Mouse (Mus musculus) adrenal gland, postnatal 25 days (tissue): ENCODE measurements at regions not wholly inside any gene's neighbourhood (a gene's known extent, or its start where the extent isn't known, plus 50 kb on each side); places are given as distances from the start of the nearest gene placed in this dataset.

Experiments
- DNase-seq: peaks from one replicate; pipeline ENCODE4 v3.0.0; 2021; ENCODE audit warnings: mixed read lengths

DNA sequence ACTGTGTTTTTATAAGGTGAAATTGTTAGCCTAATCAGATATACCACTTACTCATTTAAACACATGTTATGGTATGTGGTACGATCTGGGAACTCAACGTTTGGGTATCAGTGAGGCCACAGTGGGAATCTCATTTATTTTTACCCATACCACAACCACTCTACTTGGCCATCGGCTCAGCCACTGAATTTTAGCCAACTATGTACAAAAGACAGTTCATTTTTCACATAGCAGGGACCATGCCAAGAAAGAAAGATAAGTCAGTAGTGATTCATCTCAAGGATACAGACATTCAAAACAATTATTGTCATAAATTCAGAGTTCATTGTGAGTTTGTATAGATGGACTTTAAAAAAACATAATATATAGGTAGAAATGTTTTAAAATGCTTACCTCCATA, 634.7 kb upstream of the Adgrl2 start:
- peak; percentile 12 for DNase-seq

DNA sequence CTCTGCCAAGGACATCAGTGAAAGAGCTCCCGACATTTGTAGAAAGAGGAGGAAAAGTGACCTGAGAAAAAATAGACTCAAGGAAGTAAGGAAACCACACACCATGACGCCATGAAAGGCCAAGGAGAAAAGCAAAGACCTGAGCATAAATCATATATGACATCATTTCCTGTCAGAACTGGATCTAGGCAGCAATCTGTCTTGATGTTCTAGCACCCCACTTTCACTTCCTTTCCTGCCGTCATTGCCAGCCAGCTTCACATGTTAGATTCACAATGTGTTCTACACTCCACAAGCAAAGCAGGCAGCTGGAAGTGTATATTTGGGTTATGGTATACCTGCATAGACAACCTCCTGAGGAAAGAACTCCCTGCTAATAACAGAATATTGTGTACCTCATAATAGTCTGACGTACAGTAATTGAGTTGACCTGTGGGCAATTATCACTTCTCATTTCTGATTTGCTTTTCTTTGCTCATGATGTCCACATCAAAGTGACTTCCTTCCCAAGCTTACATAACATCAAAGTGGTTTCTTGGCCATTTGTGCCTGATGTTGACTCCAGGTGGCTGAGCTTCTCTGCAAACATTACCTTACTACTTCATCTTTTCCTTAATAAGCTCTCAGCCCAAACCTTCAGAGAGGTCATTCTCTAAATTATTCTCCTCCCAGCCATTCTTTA, 633.6 kb upstream of the Adgrl2 start:
- DNase-seq, result no peak

DNA sequence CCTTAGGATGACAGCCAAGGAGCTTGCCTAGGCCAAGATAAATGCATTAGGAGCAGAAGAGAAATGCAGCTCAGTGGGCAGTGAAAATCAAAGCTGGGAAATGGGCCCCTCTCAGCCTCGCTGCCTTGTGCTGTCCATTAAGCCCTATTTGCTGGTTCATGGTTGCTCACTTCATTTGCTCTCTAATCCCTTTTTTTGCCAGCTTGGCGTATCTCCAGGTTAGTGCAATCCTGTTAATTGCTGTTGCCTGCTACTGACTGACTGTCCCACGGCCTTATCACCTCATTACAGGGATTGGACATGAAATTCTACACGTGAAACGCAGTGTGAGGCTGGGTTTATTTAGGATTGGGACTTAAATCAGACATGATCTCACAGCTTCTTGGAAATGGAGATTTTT, 613.5 kb upstream of the Adgrl2 start:
- no peak for DNase-seq

- no peak for DNase-seq
These were observed 610.9 kb upstream of the Adgrl2 start for GRCm38 (mm10) chr3:149601276-149601675.

DNA sequence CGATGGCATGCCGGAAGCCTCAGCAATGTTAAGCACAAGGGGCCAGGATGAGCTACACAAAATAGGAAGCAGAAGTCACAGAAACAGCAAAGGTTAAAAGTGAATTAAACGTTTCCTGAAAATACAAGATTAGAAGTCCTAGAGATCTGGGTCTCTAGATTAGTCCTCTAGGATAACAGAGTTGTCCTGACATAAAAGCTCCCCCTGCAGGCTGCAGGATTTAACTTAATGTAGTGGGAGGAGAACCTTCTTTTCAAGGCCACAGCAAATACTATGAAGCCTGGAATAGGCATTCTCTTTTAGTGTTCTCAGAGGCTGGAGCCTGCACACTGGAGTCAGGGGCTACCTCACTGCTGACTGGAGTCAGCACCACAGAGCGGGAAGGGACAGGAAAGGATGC, 604.1 kb upstream of the Adgrl2 start:
- DNase-seq, result peak; percentile 49

DNA sequence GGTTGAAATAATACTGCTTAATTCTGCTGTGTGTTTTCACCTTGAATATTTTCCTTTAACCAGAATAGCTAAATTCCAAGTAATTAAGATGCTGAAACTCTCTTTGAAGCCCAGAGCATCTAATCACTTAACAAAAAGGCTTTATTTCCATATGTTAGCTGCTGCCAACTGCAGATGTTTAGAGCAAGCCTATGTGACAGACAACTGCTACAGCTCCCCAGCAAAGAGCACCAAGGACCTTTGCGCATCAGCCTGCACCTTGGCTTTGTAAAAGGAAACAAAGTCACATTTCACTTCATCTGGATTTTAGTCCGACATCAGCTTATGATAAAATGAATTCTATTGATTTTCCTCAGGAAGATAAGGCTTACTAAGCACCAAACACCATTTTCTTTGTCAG, 595.4 kb upstream of the Adgrl2 start:
- no peak for DNase-seq

DNA sequence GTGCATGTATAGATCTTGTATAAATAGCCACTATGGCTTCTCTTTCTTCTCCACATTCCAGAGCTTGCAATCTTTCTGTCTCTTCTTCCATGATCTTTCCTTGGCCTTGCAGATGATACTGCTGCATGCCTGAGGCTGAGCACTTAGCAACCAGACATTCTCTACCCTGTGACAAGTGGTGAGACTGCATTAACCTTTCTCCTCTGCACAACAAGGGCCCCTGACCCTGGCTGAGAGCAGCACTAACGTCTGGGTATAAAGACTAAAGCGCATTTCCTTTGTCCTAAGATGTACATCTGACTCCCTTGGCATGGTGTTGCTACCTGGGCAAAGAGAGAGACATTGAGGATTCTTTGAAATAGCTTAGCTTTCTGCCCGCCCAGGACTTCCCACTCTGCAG, 590.8 kb upstream of the Adgrl2 start:
- no peak for DNase-seq

DNA sequence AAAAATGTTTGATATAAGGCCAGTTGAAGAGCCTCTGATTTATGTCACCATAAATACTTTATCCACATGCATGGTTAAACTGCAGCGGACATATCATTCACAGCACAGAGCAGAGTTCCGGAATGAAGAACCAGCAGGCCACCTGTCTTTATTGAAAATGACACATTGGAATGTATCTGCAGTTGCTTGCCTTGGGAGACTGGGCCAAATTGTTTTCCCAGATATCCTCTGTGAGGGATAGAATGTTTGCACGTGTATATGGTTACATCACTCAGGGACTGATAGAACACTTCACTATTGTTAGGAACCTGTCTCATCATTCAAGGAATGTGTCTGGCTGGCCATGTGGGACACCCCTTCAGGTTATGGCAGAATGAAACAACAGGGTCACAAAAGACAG, 585.3 kb upstream of the Adgrl2 start:
- DNase-seq, result no peak

GRCm38 (mm10) chr3:149566853-149567252, 576.5 kb upstream of the Adgrl2 start:
- DNase-seq, result no peak

GRCm38 (mm10) chr3:149550231-149550951, 560.0 kb upstream of the Adgrl2 start:
- DNase-seq, result no peak

GRCm38 (mm10) chr3:149547045-149547444, 556.7 kb upstream of the Adgrl2 start:
- no peak for DNase-seq

GRCm38 (mm10) chr3:149546256-149546655, 555.9 kb upstream of the Adgrl2 start:
- DNase-seq, result no peak

DNA sequence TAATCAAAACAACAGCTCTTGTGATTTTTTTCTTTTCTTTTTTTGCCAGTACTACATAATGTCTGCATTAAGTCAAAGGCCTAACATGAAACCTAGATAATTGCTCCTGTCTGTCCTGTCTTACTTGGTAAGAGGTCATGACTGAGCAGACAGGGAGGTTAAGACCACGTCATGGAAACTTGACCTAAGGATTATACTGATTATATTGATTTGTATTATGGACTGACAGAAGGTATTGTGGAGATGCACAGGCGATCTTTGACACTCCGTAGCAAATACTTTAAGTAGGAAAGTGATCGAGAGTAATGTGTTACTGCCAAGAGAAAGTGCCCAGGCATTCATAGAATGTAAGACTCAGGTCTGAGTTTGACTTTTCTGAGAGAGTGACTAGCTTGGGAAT, 543.8 kb upstream of the Adgrl2 start:
- DNase-seq, result no peak

GRCm38 (mm10) chr3:149530026-149530607, 539.8 kb upstream of the Adgrl2 start:
- DNase-seq, result no peak

DNA sequence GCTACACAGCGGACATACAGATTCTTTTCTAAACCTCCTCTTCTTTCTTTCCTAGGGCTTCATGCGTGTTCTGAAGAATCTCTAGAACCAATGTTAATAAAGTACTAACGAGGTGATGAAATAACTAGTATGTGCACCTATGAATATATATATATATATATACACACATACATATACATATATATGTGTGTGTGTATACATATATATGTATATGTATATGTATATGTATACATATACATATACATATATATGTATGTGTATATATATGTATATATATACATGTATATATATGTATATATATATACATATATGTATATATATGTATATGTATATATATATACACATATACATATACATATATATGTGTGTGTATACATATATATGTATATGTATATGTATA, 536.2 kb upstream of the Adgrl2 start:
- DNase-seq, result no peak

GRCm38 (mm10) chr3:149519575-149519929, 529.2 kb upstream of the Adgrl2 start:
- DNase-seq, result no peak

DNA sequence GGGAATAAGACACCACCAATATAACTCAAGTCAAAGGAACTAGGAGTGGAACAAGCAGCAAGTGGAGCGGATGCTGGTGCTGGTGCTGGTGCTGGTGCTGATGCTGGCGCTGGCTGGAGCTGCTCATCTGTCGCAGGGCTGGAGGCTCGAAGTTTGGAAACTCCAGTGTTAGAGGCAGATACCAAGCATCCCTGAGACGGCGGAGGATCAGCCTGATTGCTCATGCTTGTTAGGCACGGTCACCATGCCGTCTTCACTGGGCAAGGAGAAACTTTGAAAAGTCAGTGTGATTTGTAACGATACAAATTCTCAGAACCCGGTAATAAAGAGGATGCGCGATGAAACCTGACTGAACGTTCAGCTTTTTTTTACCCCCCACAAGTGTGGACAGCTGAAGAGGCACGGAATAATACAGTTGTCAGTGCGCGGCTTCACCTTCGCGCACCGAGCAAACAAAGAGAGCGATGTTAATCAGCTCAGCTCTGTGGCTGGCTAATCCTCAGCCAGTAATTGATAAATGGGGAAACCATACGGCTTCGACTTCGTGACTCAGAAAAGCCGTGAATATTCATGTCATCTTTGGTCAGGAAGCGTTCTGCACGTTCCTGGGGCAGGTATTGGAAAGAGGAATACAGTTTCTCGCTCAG, 528.7 kb upstream of the Adgrl2 start:
- DNase-seq, result no peak

- no peak for DNase-seq
These were observed 527.2 kb upstream of the Adgrl2 start for GRCm38 (mm10) chr3:149517537-149517936.

- no peak for DNase-seq
These were observed 518.8 kb upstream of the Adgrl2 start for GRCm38 (mm10) chr3:149509178-149509577.

DNA sequence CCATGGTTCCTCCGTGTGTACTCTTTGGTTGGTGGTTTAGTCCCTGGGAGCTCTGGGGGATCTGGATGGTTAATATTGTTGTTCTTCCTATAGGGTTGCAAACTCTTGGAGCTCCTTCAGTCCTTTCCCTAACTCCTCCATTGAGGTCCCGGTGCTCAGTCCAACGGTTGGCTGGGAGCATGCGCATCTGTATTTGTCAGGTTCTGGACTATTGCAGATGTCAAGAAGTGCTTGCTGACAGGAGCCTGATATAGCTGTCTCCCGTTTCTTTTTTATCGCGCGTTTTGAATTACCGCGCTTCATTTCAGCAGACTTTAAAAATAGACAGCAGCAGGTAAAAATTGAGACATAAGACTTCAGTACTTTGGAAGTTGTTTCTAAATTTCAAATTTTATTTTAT, 518.3 kb upstream of the Adgrl2 start:
- no peak for DNase-seq

DNA sequence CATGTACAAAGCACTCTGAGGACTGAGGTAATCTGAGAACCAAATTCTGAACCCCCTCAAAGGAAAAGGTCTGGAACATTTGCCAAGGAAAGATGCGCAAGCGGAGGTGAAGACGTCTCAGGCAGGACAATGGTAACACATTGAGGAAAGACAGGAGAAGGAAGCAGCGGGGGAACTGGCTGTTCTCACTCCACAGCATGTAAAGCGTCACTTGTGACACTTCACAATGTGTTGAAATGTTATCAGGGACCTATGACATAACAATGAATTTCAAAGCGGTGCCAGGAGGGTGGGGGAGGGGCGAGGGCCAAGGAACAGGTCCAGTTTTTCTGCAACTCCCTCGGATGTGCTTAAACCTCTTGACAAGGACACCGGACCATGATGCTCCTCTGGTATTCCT, 515.3 kb upstream of the Adgrl2 start:
- DNase-seq, result no peak

- DNase-seq, result no peak
These were observed 513.6 kb upstream of the Adgrl2 start for GRCm38 (mm10) chr3:149503992-149504391.

- DNase-seq, result no peak
These were observed 509.8 kb upstream of the Adgrl2 start for GRCm38 (mm10) chr3:149500130-149500529.
